30 mouse cellular contexts compared by ENCODE assay signal in genomic region chr10:46936248-46936970, GRCm38 (mm10).
DNase-seq lines count a peak whose midpoint lies in the region; ATAC-seq and TF ChIP-seq lines count a peak whose summit lies in the region.
"Had no signal": no experiment of that assay in that cellular context is flagged by ENCODE, and none has a peak within 500 bp of the region (broad histone marks: within the 10 kb centered on the region; RNA-seq: fewer than 3 reads in every experiment).

No protein-coding gene starts in this region.

- no peak overlapping the region for H3K4me2 ChIP-seq in hindbrain, embryonic 15.5 days
- H3K4me2 ChIP-seq in hindbrain, postnatal 0 days (ENCODE audit: low read depth, low read length): no peak overlapping the region
- H3K4me2 ChIP-seq in forebrain, embryonic 14.5 days (ENCODE audit: low read length): no peak overlapping the region
- H3K4me2 ChIP-seq in midbrain, embryonic 14.5 days (ENCODE audit: low read length): no peak overlapping the region
- H3K4me2 ChIP-seq: heart, embryonic 11.5 days; liver, embryonic 13.5 days; neural tube, embryonic 13.5 days had no signal

- intact Hi-C loops in heart, postnatal 25 days (cut with DNase I): no loop called here

- H3K4me1 ChIP-seq in hindbrain, embryonic 15.5 days (replicated peaks): no peaks in the 10 kb centered on the region; the same call in 1 of the 2 replicates
- no peaks in the 10 kb centered on the region for H3K4me1 ChIP-seq in hindbrain, postnatal 0 days (ENCODE audit: insufficient read depth, low read length)
- no peaks in the 10 kb centered on the region for H3K4me1 ChIP-seq in forebrain, embryonic 14.5 days (ENCODE audit: control insufficient read depth, insufficient read depth, low read length)
- H3K4me1 ChIP-seq in midbrain, embryonic 14.5 days (ENCODE audit: control insufficient read depth, insufficient read depth, low read length): no peaks in the 10 kb centered on the region
- H3K4me1 ChIP-seq: liver, embryonic 13.5 days; megakaryocyte, embryonic 14.5 days; neural tube, embryonic 13.5 days had no signal

- no peak for TF ChIP-seq CTCF in hindbrain, postnatal 0 days (IDR thresholded peaks at IDR 0.05; ENCODE audit: low read depth)
- TF ChIP-seq CTCF in brain, embryonic 14.5 days (IDR thresholded peaks at IDR 0.05; ENCODE audit: borderline replicate concordance, extremely low read depth, insufficient read depth, insufficient read length): no peak

- TF ChIP-seq POLR2A in brain, embryonic 14.5 days (IDR thresholded peaks at IDR 0.05; ENCODE audit: borderline replicate concordance, extremely low read depth, insufficient read depth, insufficient read length, poor library complexity, severe bottlenecking): no peak

- no peak for DNase-seq in hindbrain, postnatal 0 days (ENCODE audit: low spot score)
- DNase-seq in brain, embryonic 14.5 days (ENCODE audit: low read depth): peak; percentile 75
- DNase-seq in forebrain, embryonic 14.5 days (ENCODE audit: low spot score): peak; percentile 39
- DNase-seq in midbrain, embryonic 14.5 days: peak; percentile 42
- DNase-seq in heart, postnatal 25 days (ENCODE audit: low spot score): no peak
- DNase-seq in left cerebral cortex, adult 9 months (ENCODE audit: low spot score in 2 of 2): no peak
- DNase-seq in right cerebral cortex, postnatal 4 days: no peak
- DNase-seq: adrenal gland, adult 2 months; adrenal gland, postnatal 36 days; B cell, adult 2 months; cerebellum, adult 2 months; cerebellum, postnatal 14 days; gastrocnemius, postnatal 25 days; heart, adult 18-20 months; heart, postnatal 4 days; kidney, adult 2 months; kidney, postnatal 36 days; left cerebral cortex, postnatal 4 days; liver, embryonic 13.5 days; lung, adult 18-20 months; lung, postnatal 4 days; thymus, postnatal 4 days had no signal

- H3K27ac ChIP-seq in hindbrain, embryonic 15.5 days (replicated peaks): no peak overlapping the region
- H3K27ac ChIP-seq in hindbrain, postnatal 0 days: no peak overlapping the region
- no peak overlapping the region for H3K27ac ChIP-seq in forebrain, embryonic 14.5 days (ENCODE audit: low read depth, low read length)
- H3K27ac ChIP-seq in midbrain, embryonic 14.5 days (replicated peaks; ENCODE audit: low read depth, low read length): no peak overlapping the region
- H3K27ac ChIP-seq: layer of hippocampus, adult 2 months; liver, embryonic 13.5 days; neural tube, embryonic 13.5 days had no signal

- WGBS in hindbrain, embryonic 15.5 days: 61% methylated on average over 5 of the region's 5 CpGs
- 51% methylated on average over 5 of the region's 5 CpGs for WGBS in hindbrain, postnatal 0 days
- 13% methylated on average over 5 of the region's 5 CpGs for WGBS in forebrain, embryonic 14.5 days
- 57% methylated on average over 5 of the region's 5 CpGs for WGBS in midbrain, embryonic 14.5 days

- no peaks in the 10 kb centered on the region for H3K36me3 ChIP-seq in hindbrain, embryonic 15.5 days
- H3K36me3 ChIP-seq in hindbrain, postnatal 0 days (ENCODE audit: insufficient read depth, low read length): no peaks in the 10 kb centered on the region
- H3K36me3 ChIP-seq in forebrain, embryonic 14.5 days (ENCODE audit: control insufficient read depth, insufficient read depth, low read length): no peaks in the 10 kb centered on the region
- no peaks in the 10 kb centered on the region for H3K36me3 ChIP-seq in midbrain, embryonic 14.5 days (ENCODE audit: control insufficient read depth, insufficient read depth, low read length)
- H3K36me3 ChIP-seq: liver, embryonic 13.5 days; neural tube, embryonic 13.5 days had no signal

- no peak overlapping the region for H3K9ac ChIP-seq in hindbrain, embryonic 15.5 days
- H3K9ac ChIP-seq in hindbrain, postnatal 0 days (replicated peaks; ENCODE audit: low read length): no peak overlapping the region
- H3K9ac ChIP-seq in forebrain, embryonic 14.5 days (ENCODE audit: low read length): no peak overlapping the region
- H3K9ac ChIP-seq in midbrain, embryonic 14.5 days (replicated peaks; ENCODE audit: low read length): no peak overlapping the region
- H3K9ac ChIP-seq: liver, embryonic 13.5 days; neural tube, embryonic 13.5 days had no signal

- no peaks in the 10 kb centered on the region for H3K27me3 ChIP-seq in hindbrain, embryonic 15.5 days
- H3K27me3 ChIP-seq in hindbrain, postnatal 0 days (ENCODE audit: insufficient read depth, low read length): no peaks in the 10 kb centered on the region
- H3K27me3 ChIP-seq in forebrain, embryonic 14.5 days (replicated peaks; ENCODE audit: control insufficient read depth, insufficient read depth, low read length): no peaks in the 10 kb centered on the region
- no peaks in the 10 kb centered on the region for H3K27me3 ChIP-seq in midbrain, embryonic 14.5 days (ENCODE audit: control insufficient read depth, insufficient read depth, low read length)
- H3K27me3 ChIP-seq: liver, embryonic 13.5 days; megakaryocyte, embryonic 14.5 days; neural tube, embryonic 13.5 days had no signal

- no peak overlapping the region for H3K4me3 ChIP-seq in hindbrain, embryonic 15.5 days
- H3K4me3 ChIP-seq in hindbrain, postnatal 0 days (ENCODE audit: low read length): no peak overlapping the region
- no peak overlapping the region for H3K4me3 ChIP-seq in forebrain, embryonic 14.5 days (ENCODE audit: low read depth, low read length)
- no peak overlapping the region for H3K4me3 ChIP-seq in midbrain, embryonic 14.5 days (replicated peaks; ENCODE audit: low read depth, low read length)
- H3K4me3 ChIP-seq: erythroblast, embryonic 14.5 days; layer of hippocampus, adult 2 months; liver, embryonic 13.5 days; megakaryocyte, embryonic 14.5 days; neural tube, embryonic 13.5 days had no signal

- no peaks in the 10 kb centered on the region for H3K9me3 ChIP-seq in hindbrain, embryonic 15.5 days
- no peaks in the 10 kb centered on the region for H3K9me3 ChIP-seq in hindbrain, postnatal 0 days (ENCODE audit: low read length)
- no peaks in the 10 kb centered on the region for H3K9me3 ChIP-seq in forebrain, embryonic 14.5 days (replicated peaks; ENCODE audit: control insufficient read depth, low read length)
- H3K9me3 ChIP-seq in midbrain, embryonic 14.5 days (ENCODE audit: control insufficient read depth, low read length): no peaks in the 10 kb centered on the region
- H3K9me3 ChIP-seq: liver, embryonic 13.5 days; neural tube, embryonic 13.5 days had no signal

- 0 out of 2 replicates have a peak, but pooled peaks have one; percentile 30 for ATAC-seq in hindbrain, embryonic 15.5 days (ENCODE audit: low FRiP score, low read depth)
- ATAC-seq in hindbrain, postnatal 0 days: no peak
- peak; percentile 72 for ATAC-seq in forebrain, embryonic 14.5 days
- ATAC-seq in midbrain, embryonic 14.5 days (ENCODE audit: low FRiP score, low TSS enrichment): peak; percentile 64; the same call in 1 of the 2 replicates
- ATAC-seq: activated CD4-positive, CD25-positive, alpha-beta regulatory T cell, adult 4 months; lung, postnatal 0 days had no signal

Comparison
In these comparisons a context has a peak if more than half of its experiments do, and no peak if none do; other contexts are left out.
1. DNase-seq: peak in brain, embryonic 14.5 days (single experiment), forebrain, embryonic 14.5 days (single experiment) and midbrain, embryonic 14.5 days (single experiment); none in hindbrain, postnatal 0 days (single experiment), heart, postnatal 25 days (single experiment), left cerebral cortex, adult 9 months (0 of 2) and right cerebral cortex, postnatal 4 days (single experiment).